Mouse (Mus musculus) cerebellum, adult 2 months (tissue): ENCODE data around the gene Igfals. TPM values are rescaled to one million over a fixed set of nuclear protein-coding genes. Genes with fewer than 3 reads are reported as not detected.

Experiments used
- DNase-seq, 2 experiments: peaks; one replicate each; pipeline ENCODE4 v3.0.0; 2021
- H3K27ac ChIP-seq: fragments of 200-500 bp; 2 replicates; pipeline ENCODE4 v1.5.1; 2012; ENCODE audit warnings: low read length, control low read depth, inconsistent platforms; ENCODE audit not compliant: insufficient read depth
- H3K27me3 ChIP-seq: fragments of 200-500 bp; 2 replicates; pipeline ENCODE4 v1.6.1; 2012; ENCODE audit warnings: inconsistent platforms, mild to moderate bottlenecking, low read length, moderate library complexity; ENCODE audit not compliant: control insufficient read depth, insufficient read depth
- H3K4me1 ChIP-seq: fragments of 200-500 bp; 2 replicates; pipeline ENCODE4 v1.6.1; 2011; ENCODE audit warnings: low read length; ENCODE audit not compliant: control insufficient read depth, insufficient read depth
- H3K4me3 ChIP-seq: fragments of 200-500 bp; replicated peaks from 2 replicates; pipeline ENCODE3; 2011; ENCODE audit warnings: mild to moderate bottlenecking, low read depth, low read length, control low read depth; ENCODE audit not compliant: insufficient read depth
- CTCF ChIP-seq: fragments of 200-500 bp; IDR thresholded peaks from 2 replicates; pipeline ENCODE4 v1.5.1; 2011; ENCODE audit warnings: low read depth, mild to moderate bottlenecking, control low read depth, low read length, moderate library complexity, borderline replicate concordance; ENCODE audit not compliant: insufficient read depth
- POLR2A ChIP-seq: fragments of 200-500 bp; IDR thresholded peaks from 2 replicates; pipeline ENCODE4 v1.6.1; 2011; ENCODE audit warnings: low read length, control low read depth, borderline replicate concordance; ENCODE audit not compliant: insufficient read depth
- WGBS: fragments of 180-500 bp; shearing (Covaris S2); methylation state at CpG from one replicate; pipeline ENCODE4 v1.1.7; 2018; 5-methylcytosine and 5-hydroxymethylcytosine counted together
- polyA plus RNA-seq: library from polyadenylated mRNA; depleted of rRNA; stranded (reverse); fragments of >200 nt; gene quantifications from 2 replicates; pipeline ENCODE4 v1.2.3, GENCODE M21; 2012

Gene Igfals
- polyA plus RNA-seq, 1 experiment: 0.11 TPM

DNA sequence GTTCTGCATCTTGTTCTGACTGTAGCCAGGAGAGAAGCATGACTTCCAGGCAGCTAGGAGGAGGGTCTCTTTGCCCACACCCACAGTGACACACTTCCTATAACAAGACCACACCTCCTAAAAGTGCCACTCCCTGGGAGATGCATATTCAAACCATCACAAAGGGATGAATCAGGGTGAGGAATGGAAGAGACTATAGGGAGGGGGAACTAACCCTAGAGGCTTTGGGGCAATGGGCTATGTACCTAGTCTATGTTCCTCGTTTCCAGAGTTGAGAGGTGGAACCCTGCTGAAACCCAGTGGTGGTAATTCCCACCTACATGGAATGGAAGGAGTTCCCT is 8.6 kb downstream of the Igfals start:
- H3K4me3 ChIP-seq: no peak overlapping the region
- no peaks in the 10 kb centered on the region for H3K27me3 ChIP-seq
- no peak overlapping the region for H3K27ac ChIP-seq
- H3K4me1 ChIP-seq: no peaks in the 10 kb centered on the region
- TF ChIP-seq CTCF: no peak
- TF ChIP-seq POLR2A: no peak
- 17% methylated on average over 1 of the region's 1 CpGs for WGBS
- DNase-seq: no peak

DNA sequence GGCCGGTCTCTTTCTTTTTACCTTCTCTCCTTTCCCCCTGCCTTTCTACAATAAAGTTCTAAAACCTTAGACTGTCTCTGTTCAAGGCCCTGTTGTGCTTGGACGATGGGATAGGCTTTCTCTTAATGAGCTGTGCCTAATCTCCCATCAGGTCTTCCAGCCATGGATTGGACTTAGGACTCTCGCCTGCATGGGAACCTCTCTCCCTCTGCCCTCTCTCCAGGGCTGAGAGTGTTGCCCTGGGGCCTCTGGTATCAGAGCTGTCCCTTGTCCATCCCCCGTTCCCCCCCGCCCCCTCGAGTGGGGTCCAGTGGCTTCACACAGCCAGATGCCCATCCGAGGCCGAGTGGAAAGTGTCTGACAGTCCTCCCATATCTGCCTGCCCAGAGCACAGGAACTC is 9.2 kb downstream of the Igfals start:
- Histone ChIP-seq H3K27me3 (no peaks in the 10 kb centered on the region), H3K27ac (no peak overlapping the region), H3K4me3 (no peak overlapping the region), H3K4me1 (no peaks in the 10 kb centered on the region)
- DNase-seq: no peak
- WGBS: 71% methylated on average over 8 of the region's 8 CpGs
- TF ChIP-seq CTCF (no peak), POLR2A (no peak)

- no peaks in the 10 kb centered on the region for H3K4me1 ChIP-seq
- no peaks in the 10 kb centered on the region for H3K27me3 ChIP-seq
- WGBS: 62% methylated on average over 10 of the region's 10 CpGs
- TF ChIP-seq POLR2A: no peak
- no peak for TF ChIP-seq CTCF
- no peak overlapping the region for H3K4me3 ChIP-seq
- no peak overlapping the region for H3K27ac ChIP-seq
- DNase-seq: no peak
Observed at GRCm38 (mm10) chr17:24877336-24878116, 11.7 kb downstream of the Igfals start.

DNA sequence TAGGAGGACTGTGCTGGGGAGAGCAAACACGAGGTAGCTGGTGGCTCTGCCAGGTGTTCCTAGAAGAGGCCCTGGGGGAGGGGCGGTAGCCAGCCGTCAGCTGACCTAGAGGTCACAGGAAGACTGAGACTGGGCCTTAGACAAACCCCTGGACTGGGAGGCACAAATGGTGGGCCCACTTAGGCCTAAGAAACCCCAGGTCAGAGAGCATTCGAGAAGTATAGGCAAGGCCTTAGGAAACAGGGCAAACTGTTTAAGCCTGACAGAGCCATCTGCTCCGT is 12.3 kb downstream of the Igfals start:
- no peak for TF ChIP-seq CTCF
- TF ChIP-seq POLR2A: no peak
- H3K27me3 ChIP-seq: no peaks in the 10 kb centered on the region
- WGBS: 45% methylated on average over 5 of the region's 5 CpGs
- H3K4me1 ChIP-seq: no peaks in the 10 kb centered on the region
- no peak for DNase-seq
- H3K27ac ChIP-seq: no peak overlapping the region
- no peak overlapping the region for H3K4me3 ChIP-seq

DNA sequence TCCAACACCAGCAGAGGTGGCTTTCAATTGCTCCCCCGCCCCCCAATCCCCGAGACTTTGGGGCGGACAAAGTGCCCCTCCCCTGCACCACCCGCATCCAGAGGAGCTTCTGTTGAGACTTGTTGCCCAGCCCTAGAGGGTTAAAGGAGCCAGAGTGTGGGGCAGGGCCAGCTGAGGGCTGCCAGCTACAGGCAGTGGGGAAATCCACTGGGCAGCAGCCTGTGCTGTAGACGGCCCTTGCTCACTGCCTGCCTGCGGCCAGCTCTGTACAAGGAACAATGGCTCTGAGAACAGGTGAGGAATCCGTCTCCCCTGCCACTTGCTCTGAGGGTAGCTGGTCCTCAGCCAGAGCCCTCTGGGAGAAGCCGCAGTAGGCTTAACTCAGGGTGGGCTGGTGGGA is 12.7 kb downstream of the Igfals start:
- 56% methylated on average over 8 of the region's 8 CpGs for WGBS
- no peak for DNase-seq
- Histone ChIP-seq H3K4me1 (no peaks in the 10 kb centered on the region), H3K27ac (no peak overlapping the region), H3K4me3 (no peak overlapping the region), H3K27me3 (no peaks in the 10 kb centered on the region)
- TF ChIP-seq CTCF (no peak), POLR2A (no peak)

DNA sequence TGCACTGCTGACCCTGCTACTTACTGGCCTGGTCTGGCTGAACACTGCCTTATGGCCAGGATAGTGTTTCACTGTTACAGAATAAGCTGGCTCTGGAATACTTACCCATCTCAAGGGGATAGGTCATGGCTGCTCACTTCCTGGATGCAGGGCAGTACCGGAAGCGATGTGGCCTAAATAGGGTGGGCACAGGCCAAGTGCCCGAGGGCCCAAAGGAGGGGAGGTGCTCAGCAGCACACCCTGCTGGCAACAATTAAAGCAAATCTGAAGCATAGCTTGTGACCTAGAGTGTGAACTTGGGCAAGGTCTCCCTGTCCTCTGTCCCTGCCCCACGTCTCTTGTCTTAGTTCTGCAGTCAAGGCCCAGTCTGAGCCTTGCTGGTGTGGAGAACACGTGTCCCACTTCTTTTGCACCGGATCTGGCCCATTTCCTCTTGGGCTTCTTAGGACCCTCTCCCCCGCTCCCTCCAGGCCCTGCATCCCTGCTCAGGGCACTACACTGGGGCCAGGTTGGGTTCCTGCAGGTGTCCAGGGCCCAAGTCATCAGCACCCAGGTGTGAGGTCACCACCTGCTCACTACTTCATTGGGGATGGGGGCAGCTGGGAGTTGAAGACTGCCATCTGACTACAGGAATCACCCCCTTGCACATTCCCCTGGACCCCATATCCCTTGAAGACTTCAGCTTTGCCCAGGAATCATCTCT is 16.1 kb downstream of the Igfals start:
- no peak for TF ChIP-seq POLR2A
- TF ChIP-seq CTCF: peak; percentile 50
- Histone ChIP-seq H3K27me3 (no peaks in the 10 kb centered on the region), H3K4me1 (peaks cover 5% of the 10 kb centered on the region), H3K27ac (no peak overlapping the region), H3K4me3 (no peak overlapping the region)
- 37% methylated on average over 7 of the region's 7 CpGs for WGBS
- no peak for DNase-seq

DNA sequence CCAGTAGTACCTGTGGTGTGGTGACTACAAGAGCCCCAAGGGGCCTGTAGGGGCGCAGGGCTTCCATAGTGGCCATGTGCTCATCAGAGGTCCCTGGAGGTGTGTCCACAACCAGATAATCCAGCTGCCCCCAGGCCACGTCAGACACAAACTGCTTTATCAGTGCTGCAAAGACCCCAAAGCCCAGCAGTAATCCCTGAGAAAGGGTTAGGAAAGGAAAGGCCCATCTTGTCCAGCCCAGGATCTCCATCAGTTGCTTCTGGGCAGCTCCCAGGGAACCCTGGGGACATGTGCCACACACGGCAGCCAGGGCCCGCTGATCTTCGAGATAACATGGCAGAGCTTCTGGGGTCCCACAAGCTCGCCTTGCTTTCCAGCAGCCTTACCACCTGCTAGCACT is 18.6 kb downstream of the Igfals start:
- TF ChIP-seq CTCF (no peak), POLR2A (no peak)

More for the DNA sequence above, 18.6 kb downstream of the Igfals start:
- Histone ChIP-seq H3K4me3 (no peak overlapping the region), H3K27me3 (no peaks in the 10 kb centered on the region), H3K4me1 (peaks cover 14% of the 10 kb centered on the region), H3K27ac (no peak overlapping the region)
- WGBS: 82% methylated on average over 6 of the region's 6 CpGs
- DNase-seq: no peak
